ENCODE assay signal across 8 mouse cellular contexts in the genomic region with DNA sequence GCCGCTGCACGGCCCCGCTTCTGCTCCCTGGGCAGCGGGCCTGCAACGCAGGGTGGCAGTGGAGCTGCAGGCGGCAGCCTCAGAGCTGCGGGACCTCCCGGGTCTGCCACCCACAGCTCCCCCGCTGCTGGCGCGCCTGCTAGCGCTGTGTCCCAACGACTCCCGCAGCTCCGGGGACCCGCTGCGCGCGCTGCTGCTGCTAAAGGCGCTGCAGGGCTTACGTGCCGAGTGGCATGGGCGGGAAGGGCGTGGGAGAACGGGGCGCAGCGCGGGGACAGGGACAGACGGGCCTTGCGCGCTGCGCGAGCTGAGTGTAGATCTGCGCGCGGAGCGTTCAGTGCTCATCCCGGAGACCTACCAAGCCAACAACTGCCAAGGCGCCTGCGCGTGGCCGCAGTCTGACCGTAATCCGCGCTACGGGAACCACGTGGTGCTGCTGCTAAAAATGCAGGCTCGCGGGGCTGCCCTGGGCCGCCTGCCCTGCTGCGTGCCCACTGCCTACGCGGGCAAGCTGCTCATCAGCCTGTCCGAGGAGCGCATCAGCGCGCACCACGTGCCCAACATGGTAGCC. TPM values are rescaled to one million over a fixed set of nuclear protein-coding genes. Genes with fewer than 3 reads are reported as not detected.
DNase-seq lines count a peak whose midpoint lies in the region; ATAC-seq lines count a peak whose summit lies in the region.

No protein-coding gene starts in this region.

- peak overlapping the region; percentile 46 for H3K4me3 ChIP-seq in hindbrain, embryonic 14.5 days (replicated peaks; ENCODE audit: low read length)

- peak overlapping the region; percentile 86 for H3K27ac ChIP-seq in hindbrain, embryonic 14.5 days

- DNase-seq in cerebellum, postnatal 14 days = peak; percentile 88 to 90
- DNase-seq in frontal cortex, postnatal 36 days (ENCODE audit: low spot score in 2 of 2) = peak; percentile 89 to 92
- DNase-seq in hindbrain, embryonic 14.5 days (ENCODE audit: low spot score) = peak; percentile 78
- peak; percentile 87 to 89 for DNase-seq in layer of hippocampus, postnatal 36 days
- DNase-seq in lung, postnatal 10 days = peak; percentile 75
- DNase-seq in retina, embryonic 14.5 days (ENCODE audit: low spot score) = peak; percentile 81
- no peak for DNase-seq in c-Kit-positive CD71-positive TER-119-positive erythroid progenitor cells, embryonic 14.5 days (ENCODE audit: low spot score)

- no peaks in the 10 kb centered on the region for H3K9me3 ChIP-seq in hindbrain, embryonic 14.5 days (ENCODE audit: control insufficient read depth, low read length)

- peak overlapping the region; percentile 98 for H3K4me2 ChIP-seq in hindbrain, embryonic 14.5 days (replicated peaks)

- peak overlapping the region; percentile 80 for H3K9ac ChIP-seq in hindbrain, embryonic 14.5 days

- peaks cover 34% of the 10 kb centered on the region for H3K36me3 ChIP-seq in hindbrain, embryonic 14.5 days (replicated peaks; ENCODE audit: control insufficient read depth, insufficient read depth)

- peak; percentile 31 for ATAC-seq in activated CD4-positive, CD25-positive, alpha-beta regulatory T cell, adult 4 months
- ATAC-seq in hindbrain, embryonic 14.5 days (ENCODE audit: low FRiP score) = peak; percentile 81

- peaks cover 16% of the 10 kb centered on the region for H3K4me1 ChIP-seq in hindbrain, embryonic 14.5 days (replicated peaks; ENCODE audit: control insufficient read depth, insufficient read depth, low read length)

- under 1% methylated on average over 55 of the region's 58 CpGs for WGBS in hindbrain, embryonic 14.5 days

- H3K27me3 ChIP-seq in hindbrain, embryonic 14.5 days (ENCODE audit: control insufficient read depth, insufficient read depth, low read length) = peaks cover 18% of the 10 kb centered on the region

RNA-seq across cellular contexts. Expression of gene Amh, which starts 2.1 kb away (rescaled TPM):
- not detected for polyA plus RNA-seq in activated CD4-positive, CD25-positive, alpha-beta regulatory T cell, adult 4 months (2017; shearing (Covaris generic))
- 0.16 TPM in 1 of 2 replicates, not detected in the other for polyA plus RNA-seq in hindbrain, embryonic 14.5 days (2014; fragmentation: Nextera tagmentation; extraction: Ambion mirVana)
- 1 to 10 TPM; 3.9 to 4.2 TPM for total RNA-seq in layer of hippocampus, postnatal 36 days (2021)

RNA-seq across cellular contexts. Expression of gene Jsrp1, which starts 6.2 kb away (rescaled TPM):
- polyA plus RNA-seq in activated CD4-positive, CD25-positive, alpha-beta regulatory T cell, adult 4 months (2017; shearing (Covaris generic)) = not detected
- 0.37 and 0.96 TPM in 2 replicates for polyA plus RNA-seq in hindbrain, embryonic 14.5 days (2014; fragmentation: Nextera tagmentation; extraction: Ambion mirVana)
- total RNA-seq in layer of hippocampus, postnatal 36 days (2021) = 1 to 10 TPM; 2.3 to 2.5 TPM

RNA-seq across cellular contexts. Expression of gene Plekhj1, which starts 8.7 kb away (rescaled TPM):
- 100 to 1,000 TPM; 121 to 156 TPM for polyA plus RNA-seq in activated CD4-positive, CD25-positive, alpha-beta regulatory T cell, adult 4 months (2017; shearing (Covaris generic))
- polyA plus RNA-seq in hindbrain, embryonic 14.5 days (2014; fragmentation: Nextera tagmentation; extraction: Ambion mirVana) = 117 and 123 TPM in 2 replicates
- 10 to 100 TPM; 73.8 to 74.5 TPM for total RNA-seq in layer of hippocampus, postnatal 36 days (2021)

RNA-seq across cellular contexts. Expression of gene Sf3a2, which starts 9.1 kb away (rescaled TPM):
- polyA plus RNA-seq in activated CD4-positive, CD25-positive, alpha-beta regulatory T cell, adult 4 months (2017; shearing (Covaris generic)) = 10 to 100 TPM; 18.9 to 19.9 TPM
- 55.6 and 62.9 TPM in 2 replicates for polyA plus RNA-seq in hindbrain, embryonic 14.5 days (2014; fragmentation: Nextera tagmentation; extraction: Ambion mirVana)
- total RNA-seq in layer of hippocampus, postnatal 36 days (2021) = 10 to 100 TPM; 43.8 to 47.1 TPM

RNA-seq across cellular contexts. Expression of gene Oaz1, which starts 19.3 kb away (rescaled TPM):
- polyA plus RNA-seq in activated CD4-positive, CD25-positive, alpha-beta regulatory T cell, adult 4 months (2017; shearing (Covaris generic)) = 1,000 to 10,000 TPM; 1,826 to 2,667 TPM
- 1,195 and 1,204 TPM in 2 replicates for polyA plus RNA-seq in hindbrain, embryonic 14.5 days (2014; fragmentation: Nextera tagmentation; extraction: Ambion mirVana)
- total RNA-seq in layer of hippocampus, postnatal 36 days (2021) = 100 to 1,000 TPM; 484 to 486 TPM
